Mouse (Mus musculus) spleen, adult 18-20 months (tissue): ENCODE measurements around the gene Slc25a28.

ENCODE experiments used
- DNase-seq, 2 experiments: peaks; one replicate each; pipeline ENCODE4 v3.0.0; 2022; ENCODE audit warnings: mixed read lengths in 2 of 2

The Slc25a28 gene

GRCm38 (mm10) chr19:43674730-43675524, at the start of gene Slc25a28:
TSS of gene Slc25a28 (minus strand) at chr19:43674881.
- DNase-seq, result peak; percentile 95 to 97

DNA sequence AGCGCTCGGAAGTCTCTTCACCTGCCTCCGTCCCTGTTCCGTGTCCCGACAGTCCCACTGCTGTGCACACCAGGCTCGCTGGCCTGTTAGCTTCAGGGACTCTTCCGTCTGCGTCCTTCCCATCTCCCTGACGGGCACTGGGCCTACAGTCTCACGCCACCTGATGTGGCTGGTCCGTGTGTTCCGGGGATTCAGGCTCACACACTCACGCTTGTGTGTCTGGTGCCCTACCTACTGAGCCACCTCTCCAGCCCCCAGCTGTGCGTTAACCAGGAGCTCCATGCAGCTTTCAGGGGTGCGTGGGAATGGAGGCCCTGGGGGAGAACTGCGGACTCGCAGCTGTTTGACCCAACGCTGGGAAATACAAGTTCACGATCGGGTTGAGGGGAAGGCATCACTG, 49.5 kb upstream of the Slc25a28 start:
- DNase-seq, result no peak

DNA sequence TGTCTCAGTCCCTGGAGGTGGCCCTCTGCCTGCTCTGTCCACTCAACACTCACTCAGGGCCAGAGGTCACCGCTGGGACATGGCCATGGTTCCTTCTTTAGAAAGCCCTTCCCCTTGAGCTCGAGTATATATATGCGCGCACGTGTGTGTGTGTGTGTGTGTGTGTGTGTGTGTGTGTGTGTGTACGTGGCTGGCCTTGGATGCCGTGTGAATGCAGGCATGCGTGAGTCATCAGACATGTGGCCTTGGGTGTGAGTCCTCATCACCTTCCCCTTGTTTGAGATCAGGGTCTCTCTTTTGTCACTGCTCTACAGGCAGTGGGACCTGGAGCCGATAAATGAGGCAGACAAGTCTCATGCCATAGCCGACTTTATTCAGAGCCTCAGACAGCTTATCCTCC, 48.8 kb upstream of the Slc25a28 start:
- DNase-seq, result no peak

DNA sequence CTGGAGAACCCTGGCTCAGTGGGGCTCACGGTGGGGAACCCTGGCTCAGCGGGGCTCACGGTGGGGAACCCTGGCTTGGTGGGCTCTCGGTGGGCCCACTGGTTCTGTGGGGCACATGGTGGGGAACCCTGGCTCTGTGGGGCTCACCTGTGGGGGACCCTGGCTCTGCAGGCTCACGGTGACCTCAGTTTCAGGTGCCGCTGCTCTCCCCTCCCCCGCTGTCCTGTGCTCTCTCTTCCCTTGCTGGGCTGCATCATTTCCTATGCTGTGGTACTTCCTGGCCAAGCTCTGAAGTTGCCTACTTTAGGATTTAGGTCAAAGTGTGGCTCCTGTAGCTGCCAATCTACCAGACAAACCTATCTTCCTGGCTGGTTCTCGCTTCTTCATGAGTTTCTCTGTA, 48.2 kb upstream of the Slc25a28 start:
- DNase-seq, result no peak

DNA sequence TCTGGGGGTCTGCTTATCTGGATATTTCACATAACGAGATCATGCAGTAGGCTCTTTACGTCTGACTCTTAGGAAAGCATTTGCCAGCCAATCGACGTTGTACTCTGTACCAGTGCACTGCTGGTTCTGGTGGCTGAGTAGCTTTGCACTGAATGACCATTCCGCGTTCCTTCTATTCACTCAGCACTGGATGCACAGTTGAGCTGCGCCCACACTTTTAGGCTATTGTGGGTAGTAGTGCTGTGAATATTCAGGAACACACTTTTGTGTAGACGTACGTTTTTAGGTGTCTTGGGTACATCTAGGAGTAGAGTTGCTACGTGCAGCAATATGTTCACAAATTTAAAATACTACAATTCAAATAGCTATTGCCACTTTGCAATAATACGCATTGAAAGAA, 45.4 kb upstream of the Slc25a28 start:
- no peak for DNase-seq

GRCm38 (mm10) chr19:43711971-43712370, 37.3 kb upstream of the Slc25a28 start:
- DNase-seq, result peak in 1 of 2 experiments; percentile 13

- peak; percentile 26 to 51 for DNase-seq
Observed at GRCm38 (mm10) chr19:43711159-43711916, 36.7 kb upstream of the Slc25a28 start.

DNA sequence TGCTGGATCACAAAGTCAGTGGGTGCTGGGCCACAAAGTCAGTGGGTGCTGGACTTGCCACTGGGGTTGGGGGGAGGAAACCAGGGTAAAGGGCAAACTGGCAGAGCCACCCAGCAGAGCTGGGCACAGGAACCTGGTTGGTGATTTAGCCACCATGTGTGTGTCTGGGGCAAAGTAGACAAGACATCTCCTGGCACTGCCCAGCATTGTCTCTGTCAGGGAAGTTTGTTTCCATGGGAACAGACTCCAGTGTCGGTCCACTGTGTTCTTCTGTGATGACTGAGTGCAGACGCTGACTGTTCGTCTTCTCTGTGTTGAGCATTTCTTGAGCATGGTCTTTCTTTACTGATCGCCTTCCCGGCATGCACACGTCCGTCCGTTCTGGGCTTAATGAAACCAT, 34.6 kb upstream of the Slc25a28 start:
- no peak for DNase-seq

DNA sequence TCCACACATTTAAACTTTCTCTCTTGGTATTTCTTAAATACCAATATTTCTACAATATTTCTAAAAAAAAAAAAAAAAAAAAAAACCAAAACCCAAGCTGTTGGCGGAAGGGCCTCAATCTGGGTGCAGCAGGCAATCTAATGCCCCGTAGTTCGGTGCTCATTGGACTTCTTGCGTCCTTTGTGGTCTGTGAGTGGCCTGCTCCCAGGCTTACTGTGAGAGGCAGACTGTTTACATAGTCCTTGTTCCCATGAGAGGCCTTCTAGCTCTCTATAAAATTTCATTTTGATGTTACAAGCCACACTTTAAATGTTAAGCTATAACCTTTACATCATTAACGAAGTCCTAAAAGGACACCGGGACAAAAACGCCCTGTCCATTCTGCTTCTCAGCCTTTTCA, 33.5 kb upstream of the Slc25a28 start:
- DNase-seq, result no peak

DNA sequence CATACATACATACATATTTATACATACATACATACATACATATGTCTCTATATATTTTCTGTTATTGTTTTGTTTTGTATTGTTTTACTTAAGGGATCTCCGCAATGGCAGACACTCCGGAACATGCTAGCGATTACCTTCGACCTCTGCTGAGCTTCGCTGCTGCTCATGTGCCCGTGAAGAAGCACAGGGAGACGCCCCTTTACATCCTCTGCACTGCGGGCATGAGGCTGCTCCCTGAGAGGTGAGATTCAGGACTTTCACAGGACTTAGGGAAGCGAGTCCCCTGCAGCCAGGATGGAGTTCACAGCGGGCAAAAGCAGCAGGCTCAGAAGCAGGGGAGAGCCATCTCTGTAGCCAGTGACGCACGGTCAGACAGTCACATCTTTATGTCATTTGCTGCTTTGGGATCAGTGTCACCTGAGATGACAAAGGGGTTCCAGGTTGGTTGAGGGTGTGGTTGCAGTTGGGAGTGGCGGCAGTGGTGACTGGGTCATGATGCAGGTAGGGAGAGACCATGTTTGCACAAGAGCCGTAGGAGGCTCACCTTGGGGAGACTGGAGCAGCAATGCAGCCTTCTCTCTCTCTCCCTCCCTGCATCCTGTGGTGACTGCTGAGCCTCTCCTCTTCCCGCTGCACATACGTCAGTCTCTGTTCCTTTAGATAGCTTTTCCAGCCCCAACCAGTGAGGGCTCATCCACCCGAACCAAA, 30.3 kb upstream of the Slc25a28 start:
- DNase-seq, result no peak

- no peak for DNase-seq
Observed at GRCm38 (mm10) chr19:43704211-43704610, 29.5 kb upstream of the Slc25a28 start.

GRCm38 (mm10) chr19:43699763-43700155, 25.1 kb upstream of the Slc25a28 start:
- DNase-seq, result no peak

- no peak for DNase-seq
Observed at GRCm38 (mm10) chr19:43699021-43699762, 24.5 kb upstream of the Slc25a28 start.

DNA sequence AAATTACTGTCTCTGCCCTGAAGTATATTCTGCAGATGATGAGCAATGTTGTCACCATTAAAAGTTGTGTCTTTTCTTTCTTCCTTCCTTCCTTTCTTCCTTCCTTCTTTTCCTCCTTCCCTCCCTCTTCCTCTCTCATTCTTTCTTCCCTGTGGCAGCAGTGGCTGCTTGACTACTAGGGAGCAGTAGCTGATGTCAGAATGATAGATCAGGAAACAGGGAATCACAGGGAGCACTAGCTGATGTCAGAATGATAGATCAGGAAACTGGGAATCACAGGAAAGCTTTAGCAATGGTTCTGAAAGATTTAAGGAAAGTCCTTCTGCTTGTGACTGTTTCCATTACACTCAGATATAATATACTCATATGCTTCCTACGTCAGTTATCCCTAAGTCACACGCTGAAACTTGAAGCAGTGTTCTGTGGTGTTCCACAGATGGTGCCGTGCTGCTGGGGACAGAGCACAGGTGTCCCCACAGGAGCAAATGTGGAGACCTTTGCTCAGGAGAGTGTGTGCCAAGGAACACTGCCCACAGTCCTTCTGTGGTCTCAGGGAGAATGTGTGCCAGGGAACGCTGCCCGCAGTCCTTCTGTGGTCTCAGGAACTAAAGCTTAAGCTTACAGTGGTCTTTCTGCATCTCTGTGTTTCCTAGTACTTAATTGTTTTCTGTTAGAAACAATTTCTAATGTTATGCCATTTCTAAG, 23.1 kb upstream of the Slc25a28 start:
- DNase-seq, result no peak

DNA sequence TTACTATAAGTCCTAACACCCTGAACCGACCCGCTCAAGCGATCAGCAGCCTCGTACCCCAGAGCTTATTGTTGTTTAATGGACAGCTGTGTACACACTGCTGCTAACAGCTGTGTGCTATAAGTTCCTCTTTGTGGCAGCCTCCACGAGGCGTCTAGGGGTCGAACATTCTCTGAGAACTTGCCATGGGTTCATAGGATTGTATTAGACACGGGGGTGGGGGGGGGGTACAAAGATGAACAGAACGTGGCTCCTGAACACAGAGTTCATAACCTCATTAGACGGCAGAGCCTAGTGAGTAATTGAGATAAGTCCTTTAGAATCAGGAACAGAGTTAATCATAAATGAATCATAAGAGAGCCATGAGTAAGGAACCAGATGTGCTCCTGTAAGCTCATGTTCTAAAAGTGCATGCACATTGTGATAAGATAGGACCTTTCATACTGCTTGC, 20.9 kb upstream of the Slc25a28 start:
- no peak for DNase-seq

GRCm38 (mm10) chr19:43692815-43693214, 18.1 kb upstream of the Slc25a28 start:
- DNase-seq, result no peak

DNA sequence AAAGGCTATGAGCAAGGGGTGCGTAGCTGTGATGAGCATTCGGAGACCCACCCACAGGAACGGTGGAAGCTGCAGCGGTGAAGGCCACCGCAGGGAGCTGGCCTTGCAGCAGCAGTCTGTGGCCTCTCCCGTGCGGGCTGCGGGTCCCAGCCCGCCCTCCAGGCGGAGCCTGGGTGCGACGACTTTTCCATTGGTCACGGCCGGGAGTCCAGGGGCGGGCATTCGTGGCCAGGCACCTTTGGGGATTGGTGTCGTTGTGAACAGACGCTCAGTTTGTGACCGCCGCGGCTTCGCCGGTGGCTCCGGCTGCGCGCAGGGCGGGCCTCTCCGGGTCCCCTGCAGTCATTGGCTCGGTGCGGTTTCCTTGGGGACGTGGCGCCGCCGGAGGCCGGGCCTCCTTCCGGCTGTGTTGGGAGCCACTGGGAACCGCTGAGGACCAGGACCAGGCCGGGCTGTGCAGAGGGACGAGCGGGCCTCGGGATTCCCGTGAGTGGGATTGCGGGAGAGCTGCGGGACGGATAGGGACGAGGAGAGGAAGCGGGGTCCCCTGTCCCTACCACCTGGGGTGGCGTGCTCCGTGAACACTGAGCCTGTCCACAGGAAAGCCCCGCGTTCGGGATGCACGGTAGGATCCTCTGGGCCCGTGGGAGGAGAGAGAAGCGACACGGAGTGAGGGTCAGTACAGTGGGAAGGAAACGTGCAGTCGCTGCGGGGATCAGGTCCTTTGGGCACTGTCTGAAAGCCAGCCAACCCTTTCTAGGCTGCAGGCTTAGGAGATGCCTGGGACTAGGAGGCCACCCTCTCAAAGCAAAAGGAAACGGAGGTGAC, 15.0 kb upstream of the Slc25a28 start, which contains the start of gene Entpd7:
Entpd7 (plus strand) TSS at position 254 of the 828 bp plus-strand sequence.
- DNase-seq, result peak; percentile 87 to 92

GRCm38 (mm10) chr19:43681541-43681940, 6.9 kb upstream of the Slc25a28 start:
- no peak for DNase-seq

DNA sequence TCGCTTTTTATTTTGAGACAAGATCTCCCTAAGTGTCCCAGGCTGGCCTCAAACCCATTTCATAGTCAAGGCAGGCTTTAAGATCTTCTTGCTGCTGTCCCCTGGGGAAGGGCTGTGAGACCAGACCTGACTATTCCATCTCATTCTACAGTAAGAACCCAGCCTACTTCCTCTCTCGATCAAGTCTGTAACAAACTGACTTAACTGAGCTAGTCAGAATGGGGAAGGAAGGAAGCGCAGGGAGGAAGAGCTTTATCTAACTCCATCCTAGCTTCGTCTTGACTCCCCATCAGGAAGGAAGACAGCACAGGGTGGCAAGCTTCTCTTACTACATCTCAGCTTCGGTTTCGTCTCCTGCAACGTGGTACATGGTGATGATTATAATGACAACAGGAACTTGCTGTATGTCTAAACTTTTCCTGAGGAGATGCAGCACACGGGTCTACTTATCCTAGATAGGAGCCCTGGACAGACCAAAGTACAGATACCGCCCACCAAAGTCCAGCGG, 4.8 kb upstream of the Slc25a28 start:
- peak in 1 of 2 experiments; percentile 32 for DNase-seq

GRCm38 (mm10) chr19:43678467-43679003, 3.9 kb upstream of the Slc25a28 start:
- no peak for DNase-seq
